Mouse (Mus musculus): ENCODE results near the gene Cbs.

DNA sequence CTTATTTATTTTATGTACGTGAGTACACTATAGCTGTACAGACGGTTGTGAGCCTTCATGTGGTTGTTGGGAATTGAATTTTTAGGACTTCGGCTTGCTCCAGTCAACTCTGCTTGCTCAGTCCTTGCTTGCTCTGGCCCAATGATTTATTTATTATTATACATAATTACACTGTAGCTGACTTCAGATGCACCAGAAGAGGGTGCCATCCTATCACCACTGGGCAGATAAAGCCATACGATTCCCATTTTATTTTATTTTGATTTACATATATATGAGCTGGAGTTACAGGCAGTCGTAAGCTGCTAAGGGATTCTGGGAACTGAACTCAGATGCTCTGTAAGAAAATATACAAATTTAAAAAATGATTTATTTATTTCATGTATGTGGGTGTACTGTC lies 65.3 kb downstream of the Cbs start:
- TF ChIP-seq CTCF (IDR thresholded peaks at IDR 0.05; ENCODE audit: control insufficient read depth, insufficient read depth, low read length) (no peak), POLR2A (IDR thresholded peaks at IDR 0.05; ENCODE audit: borderline replicate concordance, control insufficient read depth, low read depth, low read length) (no peak)

All from bone marrow, adult 2 months (tissue).